Mouse (Mus musculus) bone marrow, adult 2 months (tissue): ENCODE data around the gene Ager.

ENCODE experiments used
- CTCF ChIP-seq: fragments of 200-500 bp; IDR thresholded peaks from 2 replicates; pipeline ENCODE4 v1.5.1; 2011; ENCODE audit warnings: low read length, control low read depth; ENCODE audit not compliant: control insufficient read depth, insufficient read depth
- POLR2A ChIP-seq: fragments of 200-500 bp; IDR thresholded peaks from 2 replicates; pipeline ENCODE4 v1.6.1; 2011; ENCODE audit warnings: low read depth, mild to moderate bottlenecking, control low read depth, low read length, borderline replicate concordance; ENCODE audit not compliant: control insufficient read depth

GRCm38 (mm10) chr17:34597566-34598095, at the start of gene Ager:
- TF ChIP-seq POLR2A = no peak
- no peak for TF ChIP-seq CTCF
